Mouse (Mus musculus): ENCODE results near the gene Rexo1. TPM values are rescaled to one million over a fixed set of nuclear protein-coding genes. Genes with fewer than 3 reads are reported as not detected.
"Not testable (repeated sequence)": the region's sequence is repeated elsewhere in the genome, so short reads cannot be mapped to it uniquely, and the experiment has no call there.

Gene Rexo1
- total RNA-seq (2021), result 10 to 100 TPM in 1 of 2 experiments, 1 to 10 TPM in 1; 9.8 to 10.4 TPM
- long read RNA-seq, experiment 1, full-length matches to known transcripts, result 29 of 42 reads
- long read RNA-seq, experiment 1, partial matches to known transcripts, result 2 of 42 reads
- long read RNA-seq, experiment 1, other reads (novel, unspliced or antisense), result 11 of 42 reads
- long read RNA-seq, experiment 2, full-length matches to known transcripts, result 22 of 36 reads
- long read RNA-seq, experiment 2, partial matches to known transcripts, result 5 of 36 reads
- long read RNA-seq, experiment 2, other reads (novel, unspliced or antisense), result 9 of 36 reads

GRCm38 (mm10) chr10:80561116-80561944, at the start of gene Rexo1:
Gene Rexo1 (minus strand): TSS chr10:80561560.
- peak; percentile 94 for DNase-seq
- peak within 1 kb of the TSS; percentile 97 for H3K27ac ChIP-seq
- peak within 1 kb of the TSS; percentile 81 for H3K4me3 ChIP-seq
- intact Hi-C loops (cut with DNase I), result no loop called here
- TF ChIP-seq CTCF (IDR thresholded peaks at IDR 0.05), result peak; percentile 81

- peak; percentile 60 for DNase-seq
- intact Hi-C loops (cut with DNase I), result loop anchor here (2.0 kb wide), 1 partner anchor 74 kb away; no protein-coding TSS in a partner anchor
Observed at GRCm38 (mm10) chr10:80611024-80611423, 49.7 kb upstream of the Rexo1 start.

GRCm38 (mm10) chr10:80610116-80610785, 48.9 kb upstream of the Rexo1 start:
- Histone ChIP-seq H3K27ac (no peak overlapping the region), H3K4me3 (no peak overlapping the region)
- DNase-seq, result no peak
- intact Hi-C loops (cut with DNase I), result loop anchor here (2.0 kb wide), 1 partner anchor 75 kb away; no protein-coding TSS in a partner anchor
- TF ChIP-seq CTCF (IDR thresholded peaks at IDR 0.05), result no peak

More at GRCm38 (mm10) chr10:80611024-80611423, 49.7 kb upstream of the Rexo1 start:
- Histone ChIP-seq H3K27ac (no peak overlapping the region), H3K4me3 (no peak overlapping the region)
- TF ChIP-seq CTCF (IDR thresholded peaks at IDR 0.05), result peak; percentile 96

GRCm38 (mm10) chr10:80609269-80609924, 48.0 kb upstream of the Rexo1 start:
- TF ChIP-seq CTCF (IDR thresholded peaks at IDR 0.05), result no peak
- no peak overlapping the region for H3K27ac ChIP-seq
- DNase-seq, result no peak
- H3K4me3 ChIP-seq, result no peak overlapping the region
- intact Hi-C loops (cut with DNase I), result no loop called here

GRCm38 (mm10) chr10:80608435-80608834, 47.1 kb upstream of the Rexo1 start:
- Histone ChIP-seq H3K27ac (no peak overlapping the region), H3K4me3 (no peak overlapping the region)
- DNase-seq, result no peak
- intact Hi-C loops (cut with DNase I), result no loop called here
- TF ChIP-seq CTCF (IDR thresholded peaks at IDR 0.05), result no peak

- TF ChIP-seq CTCF (IDR thresholded peaks at IDR 0.05), result no peak
- no peak overlapping the region for H3K4me3 ChIP-seq
- DNase-seq, result no peak
- intact Hi-C loops (cut with DNase I), result no loop called here
- no peak overlapping the region for H3K27ac ChIP-seq
Observed at GRCm38 (mm10) chr10:80606737-80607350, 45.5 kb upstream of the Rexo1 start.

- no peak overlapping the region for H3K27ac ChIP-seq
- intact Hi-C loops (cut with DNase I), result no loop called here
- no peak for TF ChIP-seq CTCF (IDR thresholded peaks at IDR 0.05)
- peak; percentile 46 for DNase-seq
- no peak overlapping the region for H3K4me3 ChIP-seq
Observed at GRCm38 (mm10) chr10:80606306-80606705, 44.9 kb upstream of the Rexo1 start.

- intact Hi-C loops (cut with DNase I); DNase-seq; H3K27ac ChIP-seq; H3K4me3 ChIP-seq: not testable (repeated sequence)
Observed at GRCm38 (mm10) chr10:80605721-80606120, 44.4 kb upstream of the Rexo1 start, which contains the start of gene Gm49322. Gene Gm49322 (plus strand): TSS chr10:80606021.

GRCm38 (mm10) chr10:80604988-80605387, 43.6 kb upstream of the Rexo1 start:
- H3K27ac ChIP-seq, result no peak overlapping the region
- intact Hi-C loops (cut with DNase I), result no loop called here
- no peak for DNase-seq
- TF ChIP-seq CTCF (IDR thresholded peaks at IDR 0.05), result no peak
- no peak overlapping the region for H3K4me3 ChIP-seq

GRCm38 (mm10) chr10:80604001-80604509, 42.7 kb upstream of the Rexo1 start:
- peak overlapping the region; percentile 96 for H3K4me3 ChIP-seq
- peak overlapping the region; percentile 94 for H3K27ac ChIP-seq
- no peak for TF ChIP-seq CTCF (IDR thresholded peaks at IDR 0.05)
- intact Hi-C loops (cut with DNase I), result no loop called here
- no peak for DNase-seq

- intact Hi-C loops (cut with DNase I), result no loop called here
- no peak for DNase-seq
- no peak for TF ChIP-seq CTCF (IDR thresholded peaks at IDR 0.05)
- Histone ChIP-seq H3K27ac (peak overlapping the region; percentile 94), H3K4me3 (peak overlapping the region; percentile 96)
Observed at GRCm38 (mm10) chr10:80603364-80603763, 42.0 kb upstream of the Rexo1 start.

Measured in gastrocnemius, adult 2 months (tissue).